Mouse (Mus musculus): ENCODE data around the gene Cpt1b. TPM values are rescaled to one million over a fixed set of nuclear protein-coding genes. Genes with fewer than 3 reads are reported as not detected.

The Cpt1b gene
- polyA plus RNA-seq, 1 experiment = 5.9 TPM

DNA sequence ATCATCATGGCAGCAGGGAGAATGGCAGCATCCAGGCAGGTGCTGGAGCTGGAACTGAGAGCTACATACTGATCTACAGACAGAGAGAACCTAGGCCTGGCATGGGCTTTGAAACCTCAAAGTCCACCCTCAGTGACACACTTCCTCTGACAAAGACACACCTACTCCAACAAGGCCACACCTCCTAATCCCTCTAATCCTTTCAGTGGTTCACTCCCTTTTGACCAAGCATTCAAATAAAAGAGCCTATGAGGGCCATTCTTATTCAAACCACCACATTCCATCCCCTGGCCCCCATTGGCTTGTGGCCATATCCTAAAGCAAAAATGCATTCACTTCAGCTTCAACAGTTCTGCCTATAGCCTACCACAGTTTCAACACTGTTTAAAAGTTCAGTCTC is 19.0 kb downstream of the Cpt1b start:
- TF ChIP-seq TCF12 (IDR thresholded peaks at IDR 0.05; ENCODE audit: insufficient read depth, poor library complexity, severe bottlenecking) (no peak), MYOD1 (IDR thresholded peaks at IDR 0.05; ENCODE audit: control insufficient read depth in 1 of 3, insufficient read length in 2 of 3, low read depth in 2 of 3) (no peak), USF1 (IDR thresholded peaks at IDR 0.05; ENCODE audit: low read depth) (no peak), POLR2AphosphoS2 (IDR thresholded peaks at IDR 0.05; ENCODE audit: insufficient read length, low read depth) (no peak), MAX (IDR thresholded peaks at IDR 0.05; ENCODE audit: low read depth) (no peak), CEBPB (IDR thresholded peaks at IDR 0.05; ENCODE audit: insufficient read depth, poor library complexity, severe bottlenecking) (no peak), MYOG (IDR thresholded peaks at IDR 0.05; ENCODE audit: control insufficient read depth in 1 of 3, insufficient read depth in 1 of 3, insufficient read length in 2 of 3, low read depth in 2 of 3) (no peak), E2F4 (IDR thresholded peaks at IDR 0.05; ENCODE audit: insufficient read depth) (no peak), SRF (IDR thresholded peaks at IDR 0.05; ENCODE audit: control insufficient read depth, insufficient read length, low read depth) (no peak), POLR2A (IDR thresholded peaks at IDR 0.05; ENCODE audit: insufficient read length, low read depth) (no peak), REST (IDR thresholded peaks at IDR 0.05; ENCODE audit: insufficient read depth, insufficient read length) (no peak), TCF3 (IDR thresholded peaks at IDR 0.05; ENCODE audit: insufficient read length, low read depth) (no peak)
- Histone ChIP-seq H3K4me2 (ENCODE audit: low read depth) (no peak overlapping the region), H3K4me3 (no peak overlapping the region), H3K79me2 (ENCODE audit: control insufficient read depth, insufficient read depth) (no peaks in the 10 kb centered on the region), H3ac (ENCODE audit: control insufficient read depth, insufficient read length) (no peak overlapping the region), H3K27me3 (ENCODE audit: control insufficient read depth, insufficient read depth, insufficient read length) (no peaks in the 10 kb centered on the region), H3K36me3 (ENCODE audit: control insufficient read depth, insufficient read depth) (no peaks in the 10 kb centered on the region)

DNA sequence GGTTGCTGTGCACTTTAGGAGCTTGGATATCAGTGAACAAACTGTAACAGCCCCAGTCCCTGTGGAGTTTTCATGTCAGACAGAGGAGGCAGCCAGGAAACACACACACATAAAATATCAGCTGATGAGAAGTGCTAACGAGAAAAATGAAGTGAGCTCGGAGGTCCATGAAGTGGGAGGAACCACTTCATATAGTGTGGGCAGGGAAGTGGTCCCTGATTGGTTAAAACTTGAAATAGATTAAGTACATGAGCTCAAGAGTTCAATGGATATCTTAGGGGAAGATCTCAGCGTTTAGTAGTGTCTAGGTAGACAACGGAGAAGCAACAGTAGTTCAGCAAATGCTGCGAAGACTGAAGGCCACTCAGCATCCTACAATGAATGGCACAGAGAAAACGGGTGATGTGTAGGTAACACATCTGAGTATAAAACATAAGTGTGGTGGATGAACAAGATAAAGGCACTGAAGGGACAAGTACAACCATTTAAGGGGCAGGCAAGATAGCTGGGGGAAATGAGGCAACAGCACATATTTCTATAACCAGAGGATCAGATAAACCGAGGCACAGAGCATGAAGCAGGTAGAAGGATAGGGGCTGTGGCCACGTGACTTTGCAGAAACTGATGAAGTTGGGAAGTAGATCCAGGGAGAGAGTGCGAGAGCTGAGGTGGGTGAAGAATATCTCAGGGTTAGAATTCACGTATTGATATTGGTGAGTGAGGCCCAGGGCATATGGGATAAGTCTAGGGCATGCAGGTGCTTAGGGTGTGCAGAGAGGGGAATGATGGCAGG is 20.6 kb downstream of the Cpt1b start:
- H3K36me3 ChIP-seq (ENCODE audit: control insufficient read depth, insufficient read depth) = no peaks in the 10 kb centered on the region
- H3K27me3 ChIP-seq (ENCODE audit: control insufficient read depth, insufficient read depth, insufficient read length) = no peaks in the 10 kb centered on the region
- H3K4me3 ChIP-seq = no peak overlapping the region
- no peak overlapping the region for H3ac ChIP-seq (ENCODE audit: control insufficient read depth, insufficient read length)
- TF ChIP-seq REST (IDR thresholded peaks at IDR 0.05; ENCODE audit: insufficient read depth, insufficient read length) = no peak
- TF ChIP-seq MYOG (IDR thresholded peaks at IDR 0.05; ENCODE audit: control insufficient read depth in 1 of 3, insufficient read depth in 1 of 3, insufficient read length in 2 of 3, low read depth in 2 of 3) = no peak
- no peak for TF ChIP-seq TCF12 (IDR thresholded peaks at IDR 0.05; ENCODE audit: insufficient read depth, poor library complexity, severe bottlenecking)
- no peak for TF ChIP-seq E2F4 (IDR thresholded peaks at IDR 0.05; ENCODE audit: insufficient read depth)
- no peak for TF ChIP-seq POLR2A (IDR thresholded peaks at IDR 0.05; ENCODE audit: insufficient read length, low read depth)
- TF ChIP-seq USF1 (IDR thresholded peaks at IDR 0.05; ENCODE audit: low read depth) = no peak
- no peak for TF ChIP-seq CEBPB (IDR thresholded peaks at IDR 0.05; ENCODE audit: insufficient read depth, poor library complexity, severe bottlenecking)
- TF ChIP-seq MAX (IDR thresholded peaks at IDR 0.05; ENCODE audit: low read depth) = no peak
- TF ChIP-seq POLR2AphosphoS2 (IDR thresholded peaks at IDR 0.05; ENCODE audit: insufficient read length, low read depth) = no peak
- TF ChIP-seq MYOD1 (IDR thresholded peaks at IDR 0.05; ENCODE audit: control insufficient read depth in 1 of 3, insufficient read length in 2 of 3, low read depth in 2 of 3) = no peak
- TF ChIP-seq SRF (IDR thresholded peaks at IDR 0.05; ENCODE audit: control insufficient read depth, insufficient read length, low read depth) = no peak
- no peak for TF ChIP-seq TCF3 (IDR thresholded peaks at IDR 0.05; ENCODE audit: insufficient read length, low read depth)
- H3K79me2 ChIP-seq (ENCODE audit: control insufficient read depth, insufficient read depth) = no peaks in the 10 kb centered on the region
- H3K4me2 ChIP-seq (ENCODE audit: low read depth) = no peak overlapping the region

DNA sequence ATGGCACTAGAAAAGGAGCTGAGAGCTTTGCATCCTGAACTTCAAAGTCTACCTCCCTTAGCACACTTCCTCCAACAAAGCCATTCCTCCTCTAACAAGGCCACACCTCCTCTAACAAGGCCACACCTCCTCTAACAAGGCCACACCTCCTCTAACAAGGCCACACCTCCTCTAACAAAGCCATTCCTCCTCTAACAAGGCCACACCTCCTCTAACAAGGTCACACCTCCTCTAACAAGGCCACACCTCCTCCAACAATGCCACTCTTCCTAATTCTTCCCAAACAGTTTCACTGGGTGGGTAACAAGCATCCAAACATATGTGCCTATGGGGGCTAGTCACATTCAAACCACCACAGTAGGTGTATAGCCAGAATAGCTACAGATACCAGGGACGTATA is 23.2 kb downstream of the Cpt1b start:
- Histone ChIP-seq H3K79me2 (ENCODE audit: control insufficient read depth, insufficient read depth) (no peaks in the 10 kb centered on the region), H3K4me3 (no peak overlapping the region), H3K36me3 (ENCODE audit: control insufficient read depth, insufficient read depth) (no peaks in the 10 kb centered on the region), H3ac (ENCODE audit: control insufficient read depth, insufficient read length) (no peak overlapping the region), H3K4me2 (ENCODE audit: low read depth) (no peak overlapping the region), H3K27me3 (ENCODE audit: control insufficient read depth, insufficient read depth, insufficient read length) (peaks cover 15% of the 10 kb centered on the region)
- TF ChIP-seq MYOD1 (IDR thresholded peaks at IDR 0.05; ENCODE audit: control insufficient read depth in 1 of 3, insufficient read length in 2 of 3, low read depth in 2 of 3) = no peak
- TF ChIP-seq SRF (IDR thresholded peaks at IDR 0.05; ENCODE audit: control insufficient read depth, insufficient read length, low read depth) = no peak
- no peak for TF ChIP-seq MYOG (IDR thresholded peaks at IDR 0.05; ENCODE audit: control insufficient read depth in 1 of 3, insufficient read depth in 1 of 3, insufficient read length in 2 of 3, low read depth in 2 of 3)
- no peak for TF ChIP-seq TCF3 (IDR thresholded peaks at IDR 0.05; ENCODE audit: insufficient read length, low read depth)
- TF ChIP-seq MAX (IDR thresholded peaks at IDR 0.05; ENCODE audit: low read depth) = no peak
- TF ChIP-seq E2F4 (IDR thresholded peaks at IDR 0.05; ENCODE audit: insufficient read depth) = no peak
- TF ChIP-seq USF1 (IDR thresholded peaks at IDR 0.05; ENCODE audit: low read depth) = no peak
- no peak for TF ChIP-seq REST (IDR thresholded peaks at IDR 0.05; ENCODE audit: insufficient read depth, insufficient read length)
- no peak for TF ChIP-seq CEBPB (IDR thresholded peaks at IDR 0.05; ENCODE audit: insufficient read depth, poor library complexity, severe bottlenecking)
- no peak for TF ChIP-seq POLR2AphosphoS2 (IDR thresholded peaks at IDR 0.05; ENCODE audit: insufficient read length, low read depth)
- TF ChIP-seq POLR2A (IDR thresholded peaks at IDR 0.05; ENCODE audit: insufficient read length, low read depth) = no peak
- no peak for TF ChIP-seq TCF12 (IDR thresholded peaks at IDR 0.05; ENCODE audit: insufficient read depth, poor library complexity, severe bottlenecking)

DNA sequence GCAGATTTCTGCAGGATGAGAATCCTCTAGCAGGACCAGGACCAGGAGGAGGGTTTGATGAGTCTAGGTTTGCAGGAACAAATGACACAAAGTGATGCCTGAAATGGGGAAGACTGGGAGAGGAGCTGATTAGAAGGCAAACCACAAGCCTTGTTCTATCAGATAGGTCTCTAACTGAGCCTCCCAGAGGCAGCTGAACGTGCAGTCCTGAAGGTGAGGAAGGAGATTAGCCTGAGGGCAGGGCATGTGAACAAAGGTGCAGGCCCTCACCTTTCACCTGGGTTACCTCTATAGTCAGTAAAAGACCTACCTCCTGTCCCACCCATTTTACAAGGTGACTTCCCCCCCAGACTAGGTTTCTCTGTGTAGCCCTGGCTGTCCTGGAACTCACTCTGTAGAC is 25.9 kb downstream of the Cpt1b start:
- Histone ChIP-seq H3K79me2 (ENCODE audit: control insufficient read depth, insufficient read depth) (no peaks in the 10 kb centered on the region), H3ac (ENCODE audit: control insufficient read depth, insufficient read length) (no peak overlapping the region), H3K27me3 (ENCODE audit: control insufficient read depth, insufficient read depth, insufficient read length) (peaks cover 35% of the 10 kb centered on the region), H3K4me2 (ENCODE audit: low read depth) (no peak overlapping the region), H3K36me3 (ENCODE audit: control insufficient read depth, insufficient read depth) (no peaks in the 10 kb centered on the region), H3K4me3 (no peak overlapping the region)
- TF ChIP-seq MYOD1 (IDR thresholded peaks at IDR 0.05; ENCODE audit: control insufficient read depth in 1 of 3, insufficient read length in 2 of 3, low read depth in 2 of 3) (no peak), TCF3 (IDR thresholded peaks at IDR 0.05; ENCODE audit: insufficient read length, low read depth) (no peak), REST (IDR thresholded peaks at IDR 0.05; ENCODE audit: insufficient read depth, insufficient read length) (no peak), CEBPB (IDR thresholded peaks at IDR 0.05; ENCODE audit: insufficient read depth, poor library complexity, severe bottlenecking) (no peak), POLR2A (IDR thresholded peaks at IDR 0.05; ENCODE audit: insufficient read length, low read depth) (no peak), MAX (IDR thresholded peaks at IDR 0.05; ENCODE audit: low read depth) (no peak), USF1 (IDR thresholded peaks at IDR 0.05; ENCODE audit: low read depth) (no peak), SRF (IDR thresholded peaks at IDR 0.05; ENCODE audit: control insufficient read depth, insufficient read length, low read depth) (no peak), MYOG (IDR thresholded peaks at IDR 0.05; ENCODE audit: control insufficient read depth in 1 of 3, insufficient read depth in 1 of 3, insufficient read length in 2 of 3, low read depth in 2 of 3) (no peak), POLR2AphosphoS2 (IDR thresholded peaks at IDR 0.05; ENCODE audit: insufficient read length, low read depth) (no peak), E2F4 (IDR thresholded peaks at IDR 0.05; ENCODE audit: insufficient read depth) (no peak), TCF12 (IDR thresholded peaks at IDR 0.05; ENCODE audit: insufficient read depth, poor library complexity, severe bottlenecking) (no peak)
